Mouse (Mus musculus) layer of hippocampus, postnatal 25 days (tissue): ENCODE data around the gene Extl1. TPM values are rescaled to one million over a fixed set of nuclear protein-coding genes. Genes with fewer than 3 reads are reported as not detected.
"Not testable (repeated sequence)": the region's sequence is repeated elsewhere in the genome, so short reads cannot be mapped to it uniquely, and the experiment has no call there.

Experiments
- DNase-seq, 2 experiments: peaks; one replicate each; pipeline ENCODE4 v3.0.0; 2022; ENCODE audit warnings: mixed read lengths in 2 of 2, low spot score in 1 of 2; ENCODE audit errors: extremely low spot score in 1 of 2
- total RNA-seq, 2 experiments: library from RNA; stranded (reverse); gene quantifications; 2 replicates each; pipeline ENCODE4 v1.2.3; 2021

Extl1 gene
- total RNA-seq: 10 to 100 TPM; 46.8 TPM

DNA sequence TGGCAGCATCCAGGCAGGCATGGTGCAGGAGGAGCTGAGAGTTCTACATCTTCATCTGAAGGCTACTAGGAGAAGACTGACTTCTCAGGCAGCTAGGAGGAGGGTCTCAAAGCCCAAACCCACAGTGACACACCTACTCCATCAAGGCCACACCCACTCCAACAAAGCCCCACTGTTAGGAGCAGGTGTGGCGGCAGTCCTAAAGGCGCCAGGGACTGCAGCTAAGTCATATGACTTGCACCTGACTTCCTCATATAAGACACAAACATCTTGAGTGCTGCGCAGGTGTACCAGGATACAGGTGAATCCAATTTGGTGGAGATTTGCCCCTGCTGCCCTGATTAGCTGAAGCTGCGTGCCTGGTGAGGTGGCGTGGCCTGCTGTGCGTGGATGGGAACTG, at the start of gene Extl1:
Extl1 (minus strand) TSS at position 101 of the 400 bp plus-strand sequence.
- DNase-seq: not testable (repeated sequence)

DNA sequence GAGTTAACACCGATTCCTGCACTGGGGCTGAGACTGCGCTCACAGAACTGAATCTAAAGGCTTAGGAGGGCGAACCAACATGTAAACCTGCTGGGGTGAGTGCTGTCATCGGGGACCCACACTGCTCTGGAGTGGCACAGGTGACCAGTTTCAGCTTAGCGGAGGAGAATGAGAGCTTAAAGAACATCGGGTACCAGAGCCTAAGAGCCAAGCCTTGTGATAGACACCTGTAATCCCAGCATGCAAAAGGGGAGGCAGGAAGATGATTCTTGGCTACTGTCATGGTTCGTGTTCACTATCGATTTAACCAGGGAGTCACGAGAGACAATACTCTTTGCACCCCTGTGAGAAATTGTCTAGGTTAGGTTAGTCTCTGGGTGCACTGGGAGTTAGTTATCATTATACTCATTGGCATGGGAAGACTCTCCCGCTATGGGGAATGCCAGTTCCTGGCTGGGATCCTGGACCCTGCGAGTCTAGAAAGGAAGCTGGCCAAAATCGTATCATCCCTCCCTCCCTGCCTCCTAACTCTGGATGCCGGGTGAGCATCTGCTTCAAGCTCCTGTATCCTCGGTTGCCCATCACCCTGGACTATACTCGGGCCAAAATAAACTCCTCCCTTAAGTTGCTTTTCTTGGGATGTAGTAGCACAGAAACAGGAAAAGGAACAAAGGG, 49.2 kb upstream of the Extl1 start:
- DNase-seq: no peak

DNA sequence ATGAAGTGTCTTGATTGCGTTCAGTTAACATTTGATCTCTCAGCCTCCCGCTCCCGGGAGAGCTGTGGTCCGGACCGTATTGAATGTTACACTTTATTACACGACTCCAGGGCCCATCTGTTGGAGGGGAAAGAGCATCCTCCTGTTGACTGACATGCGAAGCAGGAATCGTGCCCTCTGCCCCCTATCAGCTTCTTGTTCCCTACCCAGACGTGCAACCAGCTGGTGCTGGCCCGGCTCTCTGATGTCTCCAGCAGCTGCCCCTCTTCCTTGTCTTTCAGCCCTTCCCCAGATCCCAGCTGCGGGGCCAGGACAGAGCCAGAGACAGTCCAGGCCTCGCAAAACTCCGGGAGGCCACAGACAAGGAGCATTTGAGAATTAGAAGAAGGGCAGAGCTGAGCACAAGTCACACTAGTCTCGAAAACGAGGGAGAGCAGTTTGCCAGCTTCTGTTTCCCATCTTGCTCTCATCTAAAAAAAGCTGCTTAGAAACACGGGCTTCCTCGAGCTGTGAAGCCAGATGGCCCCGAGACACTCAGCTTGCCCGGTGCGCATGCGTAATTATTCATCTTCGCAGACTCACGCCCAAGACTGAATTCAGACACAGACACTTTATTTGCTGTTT, 46.8 kb upstream of the Extl1 start:
- peak; percentile 70 to 75 for DNase-seq

DNA sequence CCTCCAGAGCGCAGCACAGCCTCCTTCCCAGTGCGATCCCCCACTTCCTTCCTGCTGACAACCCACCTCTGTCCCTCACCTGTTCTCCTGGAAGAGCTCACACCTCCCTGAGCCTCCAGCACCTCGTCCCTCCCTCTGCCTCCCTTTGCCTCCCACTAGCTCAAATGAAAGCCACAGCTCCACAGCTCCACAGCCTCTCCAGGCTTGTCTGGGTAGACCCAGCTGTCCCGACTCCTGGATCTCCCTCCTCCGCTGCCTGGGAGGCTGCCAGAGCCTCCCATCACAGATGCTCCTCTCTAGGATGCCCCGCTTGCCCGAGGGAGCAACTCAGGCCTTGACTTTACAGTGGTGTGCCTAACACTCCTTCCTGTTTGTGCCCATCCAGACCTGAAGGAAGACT, 41.4 kb upstream of the Extl1 start:
- no peak for DNase-seq

DNA sequence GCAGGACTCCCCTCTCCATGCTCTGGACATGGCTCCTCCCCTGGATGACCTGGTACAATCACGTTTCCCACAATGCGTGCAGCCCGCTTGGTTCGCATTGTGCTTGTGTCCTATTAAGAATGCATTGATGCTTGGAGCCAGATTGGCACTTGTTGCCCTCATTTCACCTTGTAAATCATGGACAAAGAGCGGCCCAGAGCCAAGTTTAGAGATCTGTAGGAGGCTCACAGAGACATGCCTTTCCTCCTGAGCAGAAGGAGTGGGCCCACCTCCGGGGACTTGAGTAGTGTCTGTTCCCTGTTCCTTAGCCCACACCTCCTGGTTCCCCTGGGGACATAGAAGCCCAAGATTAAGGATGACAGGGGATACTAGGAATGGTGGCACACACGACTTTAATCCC, 40.3 kb upstream of the Extl1 start:
- DNase-seq: no peak

DNA sequence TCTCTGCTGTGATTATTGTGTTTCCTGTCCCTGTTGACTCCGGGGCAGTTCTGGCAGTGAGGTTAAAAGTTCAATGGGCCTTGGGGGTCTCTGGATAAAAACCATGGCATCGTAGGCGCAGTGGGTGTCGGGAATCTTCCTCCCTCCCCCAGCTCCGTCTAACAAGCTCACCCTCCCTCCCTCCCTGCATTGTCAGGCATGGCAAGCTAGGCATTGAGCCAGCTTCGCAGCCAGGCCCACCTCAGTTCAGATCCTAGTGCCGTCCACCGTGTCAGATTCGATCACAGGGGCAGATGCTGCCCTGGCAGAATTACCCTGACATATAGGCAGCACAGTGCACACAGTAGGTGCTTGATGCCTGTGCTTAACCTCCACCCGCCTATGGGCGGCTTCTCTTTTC, 38.3 kb upstream of the Extl1 start:
- DNase-seq: no peak

DNA sequence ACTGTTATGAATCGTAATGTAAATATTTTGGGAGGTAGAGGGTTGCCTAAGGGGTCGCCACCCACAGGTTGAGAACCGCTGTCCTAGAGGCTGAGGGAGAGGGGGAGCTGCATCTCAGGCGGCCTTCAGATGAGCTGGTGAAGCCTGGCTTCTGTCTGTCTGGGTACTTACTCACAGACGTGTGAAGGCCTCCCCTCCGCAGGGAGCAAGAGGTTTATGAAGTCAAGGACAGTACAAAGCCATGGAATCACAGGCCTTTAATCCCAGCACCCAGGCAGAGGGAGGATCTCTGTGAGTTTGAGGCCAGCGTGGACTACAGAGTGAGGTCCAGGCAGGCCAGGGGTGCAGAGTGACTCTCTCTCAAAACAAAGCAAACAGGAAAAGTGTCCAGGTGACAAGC, 33.5 kb upstream of the Extl1 start:
- DNase-seq: no peak

DNA sequence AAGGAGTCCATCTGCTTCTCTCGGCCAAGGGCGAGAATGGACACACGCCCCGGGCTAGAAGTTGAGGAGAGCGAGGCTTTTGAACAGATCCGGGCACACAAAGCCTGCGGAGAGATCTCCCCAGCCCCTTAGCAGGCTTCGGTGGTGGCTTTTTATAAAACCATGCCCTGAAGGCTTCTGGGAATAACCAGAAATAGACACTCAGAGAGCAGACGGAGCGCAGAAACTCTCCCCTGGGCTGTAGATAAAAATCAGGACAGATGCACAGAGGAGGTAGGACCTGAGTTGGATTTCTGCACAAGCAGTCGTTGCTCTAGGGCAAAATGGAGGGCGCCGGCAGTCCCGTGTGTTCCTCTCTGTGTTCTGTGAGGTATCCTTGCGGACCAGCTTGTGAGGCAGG, 33.0 kb upstream of the Extl1 start:
- DNase-seq: no peak

DNA sequence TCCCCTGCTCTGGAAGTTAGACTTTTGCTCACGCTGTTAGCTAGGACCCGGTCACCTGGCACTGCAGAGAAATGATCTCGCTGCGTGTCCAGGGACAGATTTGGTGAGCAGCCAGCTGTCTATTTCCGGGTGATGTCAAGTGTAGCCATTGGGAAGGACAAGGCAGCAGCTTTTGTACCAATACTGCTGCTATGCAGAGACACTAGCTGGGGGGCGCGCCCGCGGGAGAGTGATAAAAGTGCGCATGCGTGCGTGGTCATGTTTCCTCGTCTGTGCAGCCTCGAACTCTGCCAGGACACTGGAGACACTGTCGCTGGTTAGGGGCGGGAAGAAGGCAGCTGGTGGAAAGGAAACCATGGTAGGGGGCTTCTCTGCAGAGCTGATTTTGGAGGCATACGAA, 32.5 kb upstream of the Extl1 start:
- no peak for DNase-seq

DNA sequence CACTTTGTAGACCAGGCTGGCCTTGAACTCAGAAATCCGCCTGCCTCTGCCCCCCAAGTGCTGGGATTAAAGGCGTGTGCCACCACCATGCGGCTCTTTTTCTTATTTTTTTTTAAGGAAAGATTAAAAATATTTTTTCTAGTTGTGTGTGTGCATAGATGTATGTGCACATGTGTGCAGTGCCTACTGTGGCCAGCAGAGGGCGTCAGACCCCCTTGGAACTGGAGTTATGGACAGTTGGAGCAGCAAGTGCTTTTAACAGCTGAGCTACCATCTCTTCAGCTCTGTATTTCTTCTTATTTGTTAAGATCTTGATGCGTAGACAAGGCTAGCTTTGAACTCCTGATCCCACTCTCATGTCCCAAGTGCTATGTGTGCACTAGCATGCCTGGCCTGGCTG, 25.6 kb upstream of the Extl1 start:
- no peak for DNase-seq

DNA sequence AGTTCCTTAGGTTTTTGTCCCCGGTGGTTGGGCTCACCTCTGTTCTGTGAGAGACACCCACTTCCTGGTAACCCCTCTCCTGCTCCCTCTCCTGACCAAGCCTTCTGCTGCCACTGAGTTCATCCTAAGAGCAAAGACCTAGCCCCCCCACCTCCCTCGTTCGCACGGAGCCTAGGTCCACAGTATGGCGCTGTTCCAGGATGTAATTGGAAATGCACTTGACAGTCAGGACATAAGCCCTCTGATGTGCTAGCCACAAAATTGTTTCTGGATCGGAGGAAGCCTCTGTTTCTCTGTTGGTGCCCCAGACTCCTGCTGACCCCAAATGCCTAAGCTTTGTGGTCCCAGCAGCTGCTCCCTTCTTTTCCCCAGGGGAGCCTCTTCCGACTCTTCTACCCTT, 20.1 kb upstream of the Extl1 start:
- no peak for DNase-seq

DNA sequence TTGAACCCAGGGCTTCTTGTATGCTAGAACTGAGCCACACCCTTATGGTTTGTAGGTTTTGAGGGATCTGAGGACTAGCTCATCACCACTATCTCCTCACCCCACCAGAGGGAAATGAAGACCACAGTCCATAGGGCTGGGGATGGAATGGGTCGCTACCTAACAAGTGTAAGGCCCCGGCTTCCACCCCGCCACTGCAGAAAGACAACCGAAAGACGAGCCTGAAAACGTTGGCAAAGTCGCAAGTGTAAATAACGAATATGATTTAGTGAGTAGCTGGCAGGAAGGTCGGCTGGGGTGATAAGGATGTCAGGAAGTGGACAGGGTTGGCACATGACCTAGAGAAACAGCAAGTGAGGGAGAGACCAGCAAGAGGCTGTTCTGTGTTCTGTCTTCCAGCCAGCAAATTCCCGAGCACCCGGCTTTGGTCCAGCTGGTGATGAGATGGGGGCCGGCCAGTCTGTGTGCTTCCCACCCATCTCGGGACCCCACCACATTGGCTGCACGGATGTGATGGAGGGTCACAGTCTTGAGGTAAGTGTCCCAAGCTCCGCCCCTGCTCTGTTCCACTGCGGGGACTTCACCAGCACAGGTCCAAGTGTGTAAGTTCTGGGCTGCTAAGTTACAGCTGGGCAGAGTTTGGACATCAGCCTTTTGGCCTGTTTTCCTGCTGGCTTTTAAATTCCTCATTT, 19.1 kb upstream of the Extl1 start:
- no peak for DNase-seq

DNA sequence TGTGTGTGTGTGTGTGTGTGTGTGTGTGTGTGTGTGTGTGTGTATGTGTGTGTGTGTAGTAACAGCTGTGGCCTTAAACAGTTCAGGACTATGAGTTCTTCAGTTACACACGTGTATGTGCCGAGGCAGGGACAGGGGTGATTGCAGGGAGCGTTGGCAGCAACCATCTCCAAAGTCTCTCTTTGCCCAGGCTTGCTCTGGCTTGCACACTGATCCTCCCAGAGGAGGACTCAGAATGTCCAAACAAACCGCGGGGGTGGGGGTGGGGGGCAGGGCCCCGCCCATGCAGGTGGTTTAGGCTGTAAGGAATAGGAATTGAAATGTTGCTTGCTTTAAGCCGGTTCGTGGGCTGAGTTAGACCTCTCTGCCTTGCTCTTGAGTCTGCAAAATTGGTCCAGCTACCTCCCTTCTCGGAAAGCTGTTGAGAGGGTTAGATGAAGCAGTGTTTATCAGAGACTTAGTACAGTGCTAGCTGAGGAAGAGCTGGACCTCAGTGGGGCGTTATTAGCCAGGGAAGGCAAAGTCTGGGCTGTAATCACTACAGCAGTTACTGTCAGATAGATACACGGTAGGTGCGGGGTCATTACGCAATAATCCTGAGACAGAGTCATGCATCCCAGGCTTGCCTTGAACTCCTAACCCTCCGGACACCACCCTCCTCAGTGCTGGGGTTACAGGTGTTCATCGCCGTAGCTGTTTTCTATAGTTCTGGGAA, 18.4 kb upstream of the Extl1 start:
- no peak for DNase-seq

DNA sequence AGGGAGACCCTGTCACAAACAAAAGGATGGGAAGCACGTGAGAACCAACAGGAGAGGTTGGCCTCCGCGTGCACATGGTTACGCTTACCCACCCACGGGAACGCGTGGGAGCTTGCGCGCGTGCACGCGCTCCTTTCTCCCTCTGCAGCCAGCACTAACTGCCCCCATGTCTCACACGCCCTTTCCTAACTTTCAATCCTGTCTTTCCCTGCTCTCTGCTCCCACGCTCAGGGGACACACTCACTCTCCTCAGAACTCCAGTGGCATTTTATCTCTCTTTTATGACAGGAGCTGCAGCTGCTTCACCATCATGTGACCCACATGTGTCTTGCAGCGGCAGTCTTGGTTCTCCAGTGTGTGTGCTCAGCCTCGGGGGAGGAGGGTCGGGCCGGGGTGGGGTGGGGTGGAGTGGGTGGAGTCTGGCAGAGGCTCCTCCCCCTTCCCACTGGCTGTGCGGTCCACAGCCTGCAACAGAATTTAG, 17.6 kb upstream of the Extl1 start:
- DNase-seq: peak; percentile 50 to 56

DNA sequence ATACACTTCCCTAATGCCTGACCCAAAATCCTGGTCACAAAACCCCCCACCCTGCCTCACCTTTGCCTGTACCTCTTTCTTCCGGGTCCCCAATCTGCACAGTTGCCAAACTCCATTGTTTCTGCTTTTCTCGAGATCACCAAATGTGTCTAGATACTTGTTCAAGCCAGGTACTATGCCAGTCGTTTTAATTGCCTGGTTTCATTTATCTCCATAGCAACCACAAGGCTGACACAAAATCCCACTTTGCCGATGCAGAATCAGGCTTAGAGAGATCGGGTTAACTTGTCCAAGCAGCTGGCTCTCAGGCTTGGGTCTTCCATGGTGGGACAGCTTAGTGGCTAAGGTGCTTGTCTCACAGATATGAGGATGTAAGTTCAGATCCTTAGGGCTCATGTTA, 16.6 kb upstream of the Extl1 start:
- DNase-seq: no peak

DNA sequence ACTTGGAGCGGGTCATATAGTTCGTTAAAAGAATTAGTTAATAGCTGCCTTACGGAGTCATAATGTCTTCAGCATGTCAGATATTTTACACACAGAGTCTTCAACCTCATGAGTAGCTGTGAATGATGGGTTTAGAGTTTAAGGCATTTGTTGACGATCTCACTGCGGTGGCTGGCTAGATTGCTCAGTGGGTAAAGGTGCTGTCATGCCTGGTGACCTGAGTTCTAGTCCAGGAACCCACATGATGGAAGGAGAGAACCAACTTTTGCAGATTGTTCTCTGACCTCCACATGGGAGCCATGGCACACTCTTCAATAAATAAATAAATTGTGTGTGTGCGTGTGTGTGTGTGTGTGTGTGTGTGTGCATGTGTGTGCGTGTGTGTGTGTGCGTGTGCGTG, 14.1 kb upstream of the Extl1 start:
- DNase-seq: no peak

DNA sequence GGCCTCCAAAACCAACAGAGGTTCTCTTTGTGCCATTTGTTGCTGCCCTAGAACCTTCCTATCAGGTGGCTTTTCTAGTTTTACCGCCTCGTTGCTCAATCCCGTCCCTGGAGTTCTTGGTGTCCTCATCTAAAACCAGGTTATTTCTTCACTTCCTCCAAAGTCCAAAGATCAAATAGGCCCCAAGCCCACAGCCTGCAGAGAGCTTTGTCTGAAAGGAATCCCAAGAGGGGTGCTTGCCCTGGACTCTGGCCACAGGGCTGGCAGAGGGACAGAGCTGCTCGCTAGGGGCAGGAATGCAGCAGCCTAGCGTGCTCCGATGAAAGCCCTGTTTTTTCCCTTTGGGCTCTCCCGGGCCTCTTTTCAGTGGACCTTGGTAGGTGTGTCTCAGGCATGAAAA, 13.5 kb upstream of the Extl1 start:
- DNase-seq: no peak

DNA sequence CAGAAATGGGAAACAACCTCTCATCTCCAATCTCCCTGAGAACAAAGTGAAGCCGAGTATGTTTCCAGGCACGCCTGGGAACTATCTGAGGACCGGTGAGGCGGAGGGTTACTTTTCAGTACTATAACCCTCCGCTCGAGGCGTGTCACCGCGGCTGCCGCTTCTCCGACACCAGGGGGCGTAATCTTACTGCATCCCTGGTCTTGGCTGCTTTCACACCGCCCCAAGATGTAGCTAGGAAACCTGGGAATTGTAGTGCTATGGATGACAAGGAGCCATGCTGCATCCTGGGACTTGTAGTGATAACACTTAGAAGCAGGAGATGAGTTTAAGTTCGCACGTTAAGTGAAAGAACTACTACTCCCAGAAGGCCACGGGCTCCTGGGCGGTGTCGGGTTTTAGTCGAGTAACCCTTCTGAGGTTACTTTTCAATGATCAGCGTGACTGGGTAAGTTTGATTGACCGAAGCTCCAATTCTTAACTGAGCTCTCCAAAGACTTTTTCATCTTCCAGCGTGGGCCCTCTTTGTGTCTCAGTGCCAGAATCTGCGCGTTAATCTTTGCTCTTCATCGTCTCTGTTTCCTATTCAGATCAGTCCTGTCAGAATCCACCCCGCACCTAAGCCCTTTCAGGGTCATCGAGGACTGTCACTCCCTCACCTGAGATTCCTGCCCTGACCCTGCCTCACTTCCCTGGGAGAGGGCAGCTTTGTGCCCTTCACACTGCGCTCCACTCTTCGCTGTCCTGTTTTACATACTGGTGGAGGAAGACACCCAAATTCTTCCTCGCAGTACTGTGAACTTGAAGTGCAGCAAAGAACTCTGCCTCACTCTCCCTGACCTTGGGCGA, 12.6 kb upstream of the Extl1 start, which contains the start of gene Pafah2:
Pafah2 (plus strand) TSS at position 344 of the 849 bp plus-strand sequence.
- DNase-seq: peak; percentile 85 to 87

DNA sequence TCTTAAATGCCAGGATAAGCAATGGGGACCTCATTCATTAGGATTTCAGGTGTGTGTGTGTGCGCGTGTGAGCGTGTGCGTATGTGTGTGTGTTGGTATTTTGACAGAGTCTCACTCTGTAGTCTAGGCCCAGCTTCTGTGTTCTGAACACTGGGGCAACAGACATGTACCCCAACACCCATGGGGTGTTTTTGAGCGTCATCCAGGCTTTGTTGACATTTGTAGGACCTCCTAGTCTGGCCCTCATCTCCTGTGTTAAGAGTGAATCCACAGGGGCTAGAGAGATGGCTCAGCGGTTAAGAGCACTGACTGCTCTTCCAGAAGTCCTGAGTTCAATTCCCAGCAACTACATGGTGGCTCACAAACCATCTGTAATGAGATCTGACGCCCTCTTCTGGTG, 11.5 kb upstream of the Extl1 start:
- DNase-seq: no peak

DNA sequence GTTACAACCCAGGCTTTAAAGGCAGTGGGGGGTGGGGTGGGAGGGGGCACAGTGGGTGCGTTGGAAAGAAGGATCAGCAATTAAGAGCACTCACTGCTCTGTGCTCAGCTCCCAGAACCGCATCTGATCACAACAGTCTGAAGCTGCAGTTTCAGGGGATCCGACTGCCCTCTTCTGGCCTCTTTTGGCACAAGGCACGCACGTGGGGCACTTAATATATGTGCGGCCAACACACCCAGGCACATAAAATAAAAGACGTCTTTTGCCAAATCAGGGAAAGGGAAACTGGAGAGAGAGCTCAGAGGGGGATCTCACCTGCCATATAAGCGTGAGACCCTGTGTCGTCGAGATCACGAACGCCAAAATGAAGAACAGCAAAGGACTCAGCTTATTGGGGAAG, 9.4 kb upstream of the Extl1 start:
- DNase-seq: no peak
